Mouse (Mus musculus): ENCODE measurements around the gene Lce3f.

The Lce3f gene

DNA sequence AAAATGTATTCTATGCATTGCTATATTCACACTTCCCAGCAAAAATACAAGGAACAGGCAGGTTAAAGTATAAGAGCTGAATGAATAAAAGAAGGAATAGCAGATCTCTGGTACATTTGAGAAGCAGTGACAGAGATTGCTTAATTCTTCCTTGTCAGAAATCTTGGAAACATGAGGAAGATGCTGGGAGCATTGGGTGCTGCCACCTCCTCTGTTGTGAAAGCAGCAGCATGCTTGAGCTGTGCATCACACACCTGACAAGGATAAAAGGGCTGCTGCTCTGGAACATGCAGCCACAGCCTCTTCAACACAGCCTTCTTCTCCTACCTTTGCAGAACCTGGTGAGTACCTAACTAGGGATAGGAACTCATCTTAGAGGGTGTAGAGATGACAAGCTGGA lies at the start of gene Lce3f:
Gene Lce3f, plus strand, starts transcription at position 301 of the 400 bp plus-strand sequence.
- no peak for DNase-seq

DNA sequence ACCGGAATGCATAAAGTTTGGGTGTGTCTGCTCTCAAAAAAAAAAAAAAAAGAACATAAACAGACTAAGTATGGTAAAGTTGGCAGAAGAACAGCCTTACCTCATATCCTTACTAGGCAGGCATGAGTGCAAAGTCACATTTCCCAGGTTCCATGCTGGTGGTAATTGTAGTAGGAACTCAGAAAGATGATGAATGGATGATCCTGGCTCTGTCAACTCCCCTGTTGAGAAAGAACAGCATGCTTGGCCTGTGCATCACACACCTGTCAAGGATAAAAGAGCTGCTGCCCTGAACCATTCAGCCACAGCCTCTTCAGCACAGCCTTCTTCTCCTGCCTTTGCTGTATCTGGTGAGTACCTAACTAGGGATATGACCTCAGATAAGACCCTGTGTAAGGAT lies 47.8 kb upstream of the Lce3f start, which contains the start of gene Lce3c:
Gene Lce3c, plus strand, starts transcription at position 301 of the 400 bp plus-strand sequence.
- DNase-seq = no peak

DNA sequence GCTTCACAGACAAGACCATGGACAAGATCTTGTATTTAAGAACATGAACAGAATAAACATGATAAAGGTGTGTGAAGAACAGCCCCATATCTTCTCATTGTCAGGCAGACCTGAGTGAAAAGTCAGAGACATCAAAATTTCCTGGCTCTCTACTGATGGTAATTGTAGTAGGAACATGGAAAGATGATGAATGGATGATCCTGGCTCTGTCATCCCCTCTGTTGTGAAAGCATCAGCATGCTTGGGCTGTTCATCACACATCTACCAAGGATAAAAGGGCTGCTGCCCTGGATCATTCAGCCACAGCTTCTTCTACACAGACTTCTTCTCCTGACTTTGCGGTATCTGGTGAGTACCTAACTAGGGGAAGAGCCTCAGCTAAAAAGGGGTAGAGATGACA lies 34.9 kb upstream of the Lce3f start, which contains the start of gene Lce3d:
Gene Lce3d, plus strand, starts transcription at position 301 of the 400 bp plus-strand sequence.
- no peak for DNase-seq

DNA sequence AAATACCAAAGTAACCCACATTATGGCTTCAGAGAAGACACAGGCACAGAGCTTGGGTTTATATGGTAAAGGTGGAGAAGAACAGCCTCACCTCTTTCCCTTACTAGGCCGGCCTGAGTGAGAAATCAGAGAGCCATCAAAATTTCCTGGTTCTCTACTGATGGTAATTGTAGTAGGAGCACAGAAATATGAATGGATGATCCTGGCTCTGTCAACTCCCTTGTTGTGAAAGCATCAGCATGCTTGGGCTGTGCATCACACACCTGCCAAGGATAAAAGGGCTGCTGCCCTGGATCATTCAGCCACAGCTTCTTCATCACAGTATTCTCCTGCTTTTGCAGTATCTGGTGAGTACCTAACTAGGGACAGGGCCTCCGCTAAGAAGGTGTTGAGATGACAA lies 25.3 kb upstream of the Lce3f start, which contains the start of gene Lce3e:
Gene Lce3e, plus strand, starts transcription at position 301 of the 400 bp plus-strand sequence.
- DNase-seq = no peak

DNA sequence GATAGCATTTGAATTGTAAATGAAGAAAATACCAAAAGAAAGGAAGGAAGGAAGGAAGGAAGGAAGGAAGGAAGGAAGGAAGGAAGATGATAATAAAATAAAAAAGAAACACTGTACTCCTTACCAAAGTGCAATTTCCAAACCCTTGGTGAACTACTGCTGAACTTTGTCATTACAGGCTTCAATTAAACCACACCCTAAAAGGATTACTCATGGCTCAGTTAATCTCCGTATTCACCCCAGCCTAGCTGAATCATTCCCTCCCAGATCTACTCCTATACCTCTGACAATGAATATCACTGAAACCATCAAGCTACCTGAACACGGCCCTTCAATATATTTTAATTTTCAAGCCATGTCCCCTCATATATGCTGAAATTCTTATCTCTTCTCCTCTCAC lies 13.5 kb upstream of the Lce3f start:
- no peak for DNase-seq

DNA sequence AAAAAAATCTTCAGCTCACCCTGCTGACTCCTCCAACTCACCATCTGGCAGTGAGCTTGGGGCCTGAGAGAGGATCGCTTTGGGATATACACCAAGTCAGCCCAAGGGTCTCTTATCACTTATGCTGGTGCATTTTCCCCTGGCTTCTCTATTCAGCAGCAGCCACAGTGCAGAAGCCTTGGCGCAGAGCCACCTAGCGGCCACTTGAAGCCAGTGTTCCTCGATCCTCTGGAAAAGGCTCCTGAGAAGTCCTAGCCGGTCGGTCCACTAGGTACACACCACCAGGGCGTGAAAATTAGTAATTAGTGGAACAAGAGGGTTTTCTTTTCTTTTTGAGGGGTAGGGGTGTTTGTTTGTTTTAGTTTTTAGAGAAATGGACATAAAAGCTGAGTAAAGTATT lies 6.7 kb downstream of the Lce3f start:
- peak; percentile 9 for DNase-seq

DNA sequence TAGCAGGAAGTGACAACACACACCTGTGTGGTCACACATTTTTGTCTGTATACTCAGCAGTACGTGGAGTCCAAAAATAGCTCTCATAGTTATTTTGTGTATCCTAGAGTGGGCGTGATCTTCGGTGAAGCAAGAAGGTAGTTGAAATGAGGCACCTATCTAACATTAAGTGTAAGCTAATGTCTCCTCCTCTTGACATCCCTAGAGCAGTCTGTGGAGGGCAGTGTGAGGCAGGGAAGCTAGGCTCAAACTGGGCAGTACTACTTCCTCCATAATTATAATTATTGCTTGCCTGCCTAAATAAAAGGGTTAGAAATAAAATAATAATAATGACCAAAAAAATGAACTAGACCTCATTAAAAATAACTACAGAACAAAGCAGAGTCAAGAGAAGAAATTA lies 8.6 kb downstream of the Lce3f start:
- no peak for DNase-seq

DNA sequence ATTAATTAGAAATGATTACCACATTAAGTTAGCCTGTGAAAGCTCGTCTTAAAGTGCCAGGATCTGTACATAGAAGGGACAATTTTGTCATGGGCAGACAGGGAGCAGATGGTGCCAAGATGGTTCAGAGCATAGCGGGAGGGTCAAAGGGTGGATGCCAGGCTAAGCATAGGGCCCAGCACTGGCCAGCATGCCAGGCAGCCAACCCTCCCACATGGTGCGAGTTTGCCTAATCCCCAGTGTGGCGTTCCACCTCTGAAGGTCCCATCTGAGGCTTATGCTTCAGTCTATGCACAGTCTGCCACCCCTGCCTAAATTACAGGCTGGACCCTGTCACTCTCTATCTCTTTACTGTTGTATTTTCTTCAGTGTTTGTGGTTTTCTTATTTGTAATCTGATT lies 10.8 kb downstream of the Lce3f start:
- no peak for DNase-seq

DNA sequence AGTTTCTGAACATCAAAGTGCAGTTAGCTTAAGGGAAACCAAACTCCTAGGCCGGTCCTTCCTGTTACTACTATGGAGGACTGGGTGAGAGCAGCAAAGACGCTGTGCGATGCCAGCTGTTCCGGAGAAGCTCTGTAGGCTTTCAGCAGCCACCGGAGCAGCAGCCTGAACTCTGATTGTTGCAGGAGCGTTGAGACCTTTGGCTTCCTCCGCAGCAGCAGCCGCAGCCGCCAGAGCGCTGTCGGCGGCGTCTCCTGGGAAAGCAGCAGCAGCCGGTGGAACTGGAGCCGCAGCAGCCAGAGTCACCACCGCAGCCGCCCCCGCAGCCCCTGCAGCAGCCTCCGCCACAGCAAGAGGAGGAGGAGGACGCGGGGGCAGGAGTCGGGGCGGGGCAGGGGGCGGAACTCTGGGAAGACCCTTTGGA lies 22.4 kb downstream of the Lce3f start:
- DNase-seq = no peak

DNA sequence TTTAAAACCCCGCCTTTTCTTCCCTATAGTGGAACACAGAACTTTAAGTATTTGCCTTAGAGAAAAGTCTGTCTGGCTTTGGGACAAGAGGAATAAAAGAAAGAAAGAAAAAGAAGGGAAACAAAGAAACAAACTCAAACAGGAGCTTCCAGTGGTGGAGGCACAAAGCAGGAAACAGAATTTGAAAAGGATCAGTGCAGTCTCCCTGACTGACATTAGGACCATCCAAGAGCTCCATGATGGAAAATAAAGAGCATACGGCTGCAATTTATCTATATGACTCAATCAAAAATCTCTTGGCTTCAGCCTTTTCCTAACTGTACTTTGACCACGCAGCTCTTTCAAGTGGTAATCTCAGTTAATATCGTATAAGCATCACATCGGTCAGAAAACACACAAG lies 22.8 kb downstream of the Lce3f start:
- DNase-seq = no peak

DNA sequence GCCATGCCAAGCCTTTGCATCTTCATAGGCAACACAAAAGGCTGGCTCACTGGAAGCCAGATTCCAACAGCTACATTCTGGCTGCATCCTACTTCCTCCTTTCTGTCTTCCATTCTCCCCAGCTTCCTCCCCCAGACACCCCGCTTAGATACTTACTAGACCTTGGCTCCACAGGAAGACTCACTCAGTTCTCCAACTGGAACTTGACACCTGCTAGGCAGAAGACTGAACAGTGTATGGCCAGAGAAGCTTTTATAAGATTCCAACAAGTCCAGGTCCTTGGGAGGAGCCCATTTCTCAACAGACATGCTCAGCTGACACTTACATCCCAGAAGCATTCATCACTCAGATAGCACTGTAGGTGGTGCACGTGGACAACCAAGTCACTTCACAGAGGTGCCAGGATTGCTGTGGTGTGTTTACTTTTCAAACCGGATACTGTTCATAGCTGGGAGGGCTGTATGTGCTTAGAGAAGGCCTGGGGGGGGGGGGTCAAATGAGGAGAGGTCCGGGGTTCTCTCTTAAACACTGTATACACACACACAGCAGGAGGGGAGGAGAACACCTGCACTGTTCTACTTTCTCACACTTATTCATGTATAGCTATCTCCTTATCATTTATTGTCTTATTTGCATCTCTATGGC lies 23.6 kb downstream of the Lce3f start, which contains the start of gene Crct1:
Gene Crct1, minus strand, starts transcription at position 228 of the 645 bp plus-strand sequence.
- no peak for DNase-seq

DNA sequence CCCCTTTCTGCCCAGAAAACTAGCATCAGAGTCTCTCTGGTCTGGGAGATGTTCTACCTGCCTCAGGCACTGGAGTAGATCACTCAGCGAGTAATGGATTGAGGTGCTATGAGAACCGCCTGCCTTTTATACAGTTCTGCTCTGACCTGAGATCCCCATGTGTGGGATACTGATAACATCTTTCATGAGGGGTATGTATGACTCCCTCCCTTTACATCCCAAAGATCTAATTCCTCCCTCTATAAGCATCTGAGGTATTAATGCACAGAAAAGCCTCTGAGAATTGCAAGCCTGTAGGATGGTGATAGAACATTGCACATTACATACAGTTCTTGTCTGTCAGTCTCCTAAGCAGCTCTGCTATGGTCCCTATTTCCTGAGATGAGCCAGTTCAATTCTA lies 26.9 kb downstream of the Lce3f start, which contains the start of gene Lce1m:
Gene Lce1m, minus strand, starts transcription at position 101 of the 400 bp plus-strand sequence.
- DNase-seq = no peak

DNA sequence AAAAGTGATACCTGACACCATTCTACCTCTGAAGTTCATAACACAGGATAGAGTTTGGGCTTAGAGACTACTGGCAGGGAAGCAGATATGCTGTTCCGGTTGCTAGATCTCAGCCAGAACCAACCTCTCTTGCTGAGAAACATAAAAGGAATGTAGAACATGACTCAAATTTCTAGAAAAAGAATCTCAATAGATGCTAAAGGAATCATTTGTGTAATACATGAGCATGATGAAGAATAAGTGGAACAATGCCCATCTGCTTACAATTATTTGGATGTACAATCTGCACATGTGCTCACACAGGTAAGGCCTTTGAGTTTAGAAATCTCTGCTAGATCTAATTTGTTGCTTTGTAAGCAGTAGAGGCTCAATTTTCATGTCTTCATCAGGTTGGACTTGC lies 29.1 kb downstream of the Lce3f start:
- no peak for DNase-seq

DNA sequence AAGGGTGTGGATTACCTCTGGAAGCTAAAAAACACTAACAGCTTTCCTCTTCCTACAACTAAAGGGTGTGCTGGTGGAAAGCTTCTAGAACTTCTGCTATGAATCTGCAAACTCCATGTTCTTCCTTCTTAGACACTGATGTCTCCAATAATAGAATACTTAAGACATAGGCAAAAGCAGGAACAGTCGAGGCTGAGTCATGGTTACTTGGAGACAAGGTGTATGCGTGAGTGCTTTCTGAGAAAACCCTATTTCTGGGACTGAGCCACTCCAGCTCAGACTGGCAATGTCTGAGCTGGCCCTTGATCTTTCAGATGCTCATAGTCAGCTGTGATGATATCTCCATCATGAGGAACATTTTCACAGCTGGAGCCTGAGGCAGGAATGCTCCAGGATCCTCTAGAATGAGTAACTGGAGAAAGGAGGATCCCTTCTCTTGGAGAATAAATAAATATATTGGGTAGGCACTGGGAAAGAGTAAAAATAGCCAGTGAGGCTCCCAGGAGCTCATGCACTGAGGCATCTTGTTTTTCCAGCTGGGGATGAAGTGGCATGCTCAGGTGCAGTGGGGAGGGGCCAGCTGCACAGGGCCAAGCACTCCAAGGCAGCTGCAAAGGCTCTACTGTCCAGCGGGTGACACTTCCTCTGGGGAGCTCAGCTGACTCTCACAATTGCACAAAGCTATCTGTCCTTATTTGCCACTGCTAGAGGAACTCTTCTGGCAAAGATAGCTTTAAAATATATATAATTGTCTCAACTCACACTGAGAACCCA lies 31.6 kb downstream of the Lce3f start:
- no peak for DNase-seq

DNA sequence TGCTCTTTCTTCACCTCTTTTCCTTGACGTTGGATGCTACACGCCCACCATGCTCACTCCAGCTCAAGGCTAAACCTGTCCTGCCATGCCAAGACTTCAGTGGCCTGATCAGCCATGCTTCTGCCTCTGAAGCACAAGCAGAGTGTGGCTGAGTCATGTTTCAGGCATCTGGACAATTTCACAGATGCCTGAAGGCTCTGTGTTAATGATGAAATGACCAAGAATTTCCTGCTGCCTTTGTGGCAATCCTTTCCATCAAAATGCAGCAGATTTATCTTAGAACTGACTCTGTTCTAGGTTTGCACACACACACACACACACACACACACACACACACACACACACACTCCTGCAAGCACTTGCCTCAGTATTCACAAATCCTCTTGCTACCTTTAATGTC lies 33.5 kb downstream of the Lce3f start:
- DNase-seq = no peak

DNA sequence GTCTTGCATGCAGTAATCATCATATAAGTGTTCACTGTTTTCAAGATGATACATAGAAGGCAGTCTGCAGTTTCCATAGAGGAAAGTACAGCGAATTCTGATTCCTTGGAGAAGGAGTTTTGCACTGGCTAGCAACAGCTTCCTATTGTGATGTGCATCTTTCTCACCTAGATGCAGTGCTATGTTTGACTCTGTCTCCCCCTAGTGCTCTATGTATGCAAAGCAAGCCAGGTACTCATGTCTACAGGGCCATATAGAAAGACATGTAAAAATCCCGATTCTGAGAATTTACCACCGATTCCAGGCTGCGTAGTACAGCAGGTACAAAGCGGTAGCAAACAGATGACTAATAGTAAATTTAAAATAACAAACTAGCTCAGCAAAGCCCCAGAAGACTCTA lies 39.4 kb downstream of the Lce3f start:
- DNase-seq = no peak

Measured in cerebellum, adult 9-11 months (tissue).